Mouse (Mus musculus): ENCODE data around the gene Gucy2c. TPM values are rescaled to one million over a fixed set of nuclear protein-coding genes. Genes with fewer than 3 reads are reported as not detected.

Gene Gucy2c
- polyA plus RNA-seq, 1 experiment from 2014 or later = 2.5 TPM

- Histone ChIP-seq H3K9ac (ENCODE audit: low read length) (no peak overlapping the region), H3K27me3 (ENCODE audit: control insufficient read depth, insufficient read depth, low read length) (no peaks in the 10 kb centered on the region), H3K9me3 (ENCODE audit: control insufficient read depth, low read length) (no peaks in the 10 kb centered on the region), H3K4me2 (replicated peaks; ENCODE audit: low read depth) (no peak overlapping the region), H3K36me3 (ENCODE audit: control insufficient read depth, insufficient read depth, low read length) (no peaks in the 10 kb centered on the region), H3K4me3 (ENCODE audit: low read depth, low read length) (no peak overlapping the region), H3K4me1 (replicated peaks; ENCODE audit: control insufficient read depth, insufficient read depth) (0 out of 2 replicates have a peak, but pooled peaks cover 3% of the 10 kb centered on the region), H3K27ac (replicated peaks) (peak overlapping the region; percentile 83)
- peak; percentile 93 for ATAC-seq (ENCODE audit: low FRiP score, low TSS enrichment)
- DNase-seq (ENCODE audit: low spot score) = peak; percentile 63
- TF ChIP-seq EP300 (optimal IDR thresholded peaks at IDR 0.05) (no peak), CTCF (IDR thresholded peaks at IDR 0.05; ENCODE audit: low read depth) (no peak)
- 35% methylated on average over 14 of the region's 14 CpGs for WGBS
Measured at GRCm38 (mm10) chr6:136668266-136668986, 113.1 kb downstream of the Gucy2c start.

- H3K9ac ChIP-seq (ENCODE audit: low read length) = peak overlapping the region; percentile 61
- 0 out of 2 replicates have a peak overlapping the region, but pooled peaks have one; percentile 35 for H3K4me3 ChIP-seq (ENCODE audit: low read depth, low read length)
- WGBS = 45% methylated on average over 11 of the region's 11 CpGs
- no peak overlapping the region; the same call in 1 of the 2 replicates for H3K27ac ChIP-seq (replicated peaks)
- peak overlapping the region; percentile 62 for H3K4me2 ChIP-seq (replicated peaks; ENCODE audit: low read depth)
- no peaks in the 10 kb centered on the region for H3K4me1 ChIP-seq (replicated peaks; ENCODE audit: control insufficient read depth, insufficient read depth)
- H3K36me3 ChIP-seq (ENCODE audit: control insufficient read depth, insufficient read depth, low read length) = no peaks in the 10 kb centered on the region
- 0 out of 2 replicates have a peak, but pooled peaks have one; percentile 3 for ATAC-seq (ENCODE audit: low FRiP score, low TSS enrichment)
- H3K27me3 ChIP-seq (ENCODE audit: control insufficient read depth, insufficient read depth, low read length) = no peaks in the 10 kb centered on the region
- TF ChIP-seq EP300 (optimal IDR thresholded peaks at IDR 0.05) = no peak
- TF ChIP-seq CTCF (IDR thresholded peaks at IDR 0.05; ENCODE audit: low read depth) = no peak
- no peak for DNase-seq (ENCODE audit: low spot score)
- H3K9me3 ChIP-seq (ENCODE audit: control insufficient read depth, low read length) = no peaks in the 10 kb centered on the region
Measured at GRCm38 (mm10) chr6:136662063-136662462, 119.5 kb downstream of the Gucy2c start.

- H3K4me2 ChIP-seq (replicated peaks; ENCODE audit: low read depth) = peak within 1 kb of the TSS; percentile 62
- peak within 1 kb of the TSS; percentile 61 for H3K9ac ChIP-seq (ENCODE audit: low read length)
- H3K36me3 ChIP-seq (ENCODE audit: control insufficient read depth, insufficient read depth, low read length) = no peaks in the 10 kb centered on the region
- H3K4me1 ChIP-seq (replicated peaks; ENCODE audit: control insufficient read depth, insufficient read depth) = no peaks in the 10 kb centered on the region
- no peaks in the 10 kb centered on the region for H3K9me3 ChIP-seq (ENCODE audit: control insufficient read depth, low read length)
- 4% methylated on average over 19 of the region's 19 CpGs for WGBS
- peak within 1 kb of the TSS; percentile 82 for H3K27ac ChIP-seq (replicated peaks)
- peak; percentile 71 for ATAC-seq (ENCODE audit: low FRiP score, low TSS enrichment)
- peak; percentile 55 for DNase-seq (ENCODE audit: low spot score)
- no peaks in the 10 kb centered on the region for H3K27me3 ChIP-seq (ENCODE audit: control insufficient read depth, insufficient read depth, low read length)
- peak within 1 kb of the TSS; percentile 35 for H3K4me3 ChIP-seq (ENCODE audit: low read depth, low read length)
- TF ChIP-seq EP300 (optimal IDR thresholded peaks at IDR 0.05) (no peak), CTCF (IDR thresholded peaks at IDR 0.05; ENCODE audit: low read depth) (no peak)
Measured at GRCm38 (mm10) chr6:136661706-136662016, 119.9 kb downstream of the Gucy2c start, which contains the start of gene Plbd1. Plbd1 (minus strand) TSS chr6:136661928.

- no peak for DNase-seq (ENCODE audit: low spot score)
- no peaks in the 10 kb centered on the region for H3K36me3 ChIP-seq (ENCODE audit: control insufficient read depth, insufficient read depth, low read length)
- WGBS = 19% methylated on average over 34 of the region's 34 CpGs
- H3K4me1 ChIP-seq (replicated peaks; ENCODE audit: control insufficient read depth, insufficient read depth) = no peaks in the 10 kb centered on the region
- peak overlapping the region; percentile 35 for H3K4me3 ChIP-seq (ENCODE audit: low read depth, low read length)
- TF ChIP-seq CTCF (IDR thresholded peaks at IDR 0.05; ENCODE audit: low read depth) (no peak), EP300 (optimal IDR thresholded peaks at IDR 0.05) (no peak)
- peak overlapping the region; percentile 82 for H3K27ac ChIP-seq (replicated peaks)
- H3K9me3 ChIP-seq (ENCODE audit: control insufficient read depth, low read length) = no peaks in the 10 kb centered on the region
- ATAC-seq (ENCODE audit: low FRiP score, low TSS enrichment) = peak; percentile 37
- peak overlapping the region; percentile 62 for H3K4me2 ChIP-seq (replicated peaks; ENCODE audit: low read depth)
- no peaks in the 10 kb centered on the region for H3K27me3 ChIP-seq (ENCODE audit: control insufficient read depth, insufficient read depth, low read length)
- peak overlapping the region; percentile 61 for H3K9ac ChIP-seq (ENCODE audit: low read length)
Measured at GRCm38 (mm10) chr6:136660831-136661705, 120.5 kb downstream of the Gucy2c start.

- Histone ChIP-seq H3K4me3 (ENCODE audit: low read depth, low read length) (no peak overlapping the region), H3K27ac (replicated peaks) (no peak overlapping the region), H3K9ac (ENCODE audit: low read length) (no peak overlapping the region), H3K4me1 (replicated peaks; ENCODE audit: control insufficient read depth, insufficient read depth) (no peaks in the 10 kb centered on the region), H3K4me2 (replicated peaks; ENCODE audit: low read depth) (no peak overlapping the region), H3K27me3 (ENCODE audit: control insufficient read depth, insufficient read depth, low read length) (no peaks in the 10 kb centered on the region), H3K9me3 (ENCODE audit: control insufficient read depth, low read length) (no peaks in the 10 kb centered on the region), H3K36me3 (ENCODE audit: control insufficient read depth, insufficient read depth, low read length) (no peaks in the 10 kb centered on the region)
- WGBS = 89% methylated on average over 9 of the region's 9 CpGs
- ATAC-seq (ENCODE audit: low FRiP score, low TSS enrichment) (no peak), DNase-seq (ENCODE audit: low spot score) (no peak)
- no peak for TF ChIP-seq CTCF (IDR thresholded peaks at IDR 0.05; ENCODE audit: low read depth)
Measured at GRCm38 (mm10) chr6:136659226-136659625, 122.3 kb downstream of the Gucy2c start.

Data from stomach, postnatal 0 days (tissue).